Comparison of ENCODE assay signal across 23 mouse cellular contexts in genomic region chr5:75543757-75544156, GRCm38 (mm10).
"Had no signal": no experiment of that assay in that cellular context is flagged by ENCODE, and none has a peak within 500 bp of the region (broad histone marks: within the 10 kb centered on the region; RNA-seq: fewer than 3 reads in every experiment).

No protein-coding gene starts in this region.

- H3K27ac ChIP-seq: heart, adult 2 months; heart, embryonic 13.5 days; heart, embryonic 15.5 days; hindbrain, embryonic 13.5 days; hindbrain, embryonic 15.5 days; hindbrain, postnatal 0 days; kidney, postnatal 0 days; limb, embryonic 13.5 days; limb, embryonic 15.5 days had no signal

- H3K27me3 ChIP-seq: heart, embryonic 13.5 days; heart, embryonic 15.5 days; hindbrain, embryonic 13.5 days; hindbrain, embryonic 15.5 days; kidney, embryonic 15.5 days; limb, embryonic 13.5 days; limb, embryonic 15.5 days had no signal

- H3K4me2 ChIP-seq: heart, embryonic 11.5 days; heart, embryonic 13.5 days; heart, embryonic 15.5 days; hindbrain, embryonic 13.5 days; hindbrain, embryonic 15.5 days; kidney, embryonic 15.5 days; limb, embryonic 13.5 days; limb, embryonic 15.5 days had no signal

- H3K36me3 ChIP-seq: heart, embryonic 13.5 days; heart, embryonic 15.5 days; hindbrain, embryonic 13.5 days; hindbrain, embryonic 15.5 days; kidney, embryonic 15.5 days; limb, embryonic 13.5 days; limb, embryonic 15.5 days had no signal

- H3K4me1 ChIP-seq: hindbrain, embryonic 13.5 days; hindbrain, embryonic 15.5 days; limb, embryonic 15.5 days had no signal

- H3K4me3 ChIP-seq: heart, adult 2 months; heart, embryonic 13.5 days; heart, embryonic 15.5 days; hindbrain, embryonic 13.5 days; hindbrain, embryonic 15.5 days; kidney, embryonic 15.5 days; limb, embryonic 13.5 days; limb, embryonic 15.5 days had no signal

- H3K9ac ChIP-seq: heart, embryonic 13.5 days; heart, embryonic 15.5 days; hindbrain, embryonic 13.5 days; hindbrain, embryonic 15.5 days; kidney, embryonic 15.5 days; limb, embryonic 13.5 days; limb, embryonic 15.5 days had no signal

- DNase-seq: gastrocnemius, postnatal 14 days; gastrocnemius, postnatal 36 days; heart, adult 11 months; heart, adult 2 months; heart, postnatal 14 days; heart, postnatal 36 days; kidney, adult 11 months; kidney, adult 9 months; kidney, postnatal 36 days; layer of hippocampus, adult 9-11 months; layer of hippocampus, postnatal 36 days; left cerebral cortex, postnatal 4 days had no signal

- H3K9me3 ChIP-seq: heart, embryonic 13.5 days; heart, embryonic 15.5 days; hindbrain, embryonic 13.5 days; hindbrain, embryonic 15.5 days; kidney, embryonic 15.5 days; limb, embryonic 13.5 days; limb, embryonic 15.5 days had no signal

- ATAC-seq: hindbrain, postnatal 0 days; intestine, embryonic 16.5 days had no signal
